Mouse (Mus musculus): Measurements from ENCODE around the gene Tmprss4.

The Tmprss4 gene

DNA sequence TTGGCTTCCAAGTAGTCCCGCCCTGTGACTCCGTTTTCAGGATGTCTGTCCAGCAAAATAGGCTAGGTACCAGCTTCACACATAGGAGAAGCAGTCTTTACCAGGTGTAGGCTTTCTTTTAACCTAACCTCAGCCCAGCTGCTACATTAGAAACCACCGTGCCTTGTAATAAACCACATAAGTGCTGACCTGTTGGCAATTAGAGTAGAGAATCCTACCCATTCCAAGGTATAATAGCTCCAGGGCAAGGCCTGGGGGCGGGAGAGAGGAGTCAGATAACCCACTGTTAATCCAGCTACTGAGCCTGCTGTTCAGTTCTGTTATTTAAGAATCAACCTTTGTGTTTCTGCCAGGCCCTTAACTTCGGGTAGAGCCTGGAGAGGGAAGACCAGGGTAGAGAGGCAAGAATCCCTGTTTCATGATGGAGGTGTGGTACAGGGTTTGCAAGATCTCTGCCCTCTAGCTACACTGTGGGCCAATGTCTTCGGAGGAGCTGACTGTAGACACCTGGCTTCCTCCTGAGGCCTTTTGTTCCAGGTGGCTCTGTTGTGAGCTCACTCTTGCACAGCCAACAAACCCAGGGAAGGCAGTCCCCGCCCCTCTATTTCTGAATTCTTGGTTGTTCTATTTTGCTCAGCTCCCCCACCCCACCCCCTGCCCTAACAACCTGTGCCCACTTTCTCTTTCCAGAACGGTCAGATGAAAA is 7.6 kb downstream of the Tmprss4 start:
- no peak for DNase-seq (ENCODE audit: low read depth, low spot score)

- DNase-seq (ENCODE audit: low read depth, low spot score) = no peak
These were observed 8.4 kb downstream of the Tmprss4 start for GRCm38 (mm10) chr9:45195468-45195867.

- DNase-seq (ENCODE audit: low read depth, low spot score) = no peak
These were observed 14.2 kb downstream of the Tmprss4 start for GRCm38 (mm10) chr9:45189661-45190174.

GRCm38 (mm10) chr9:45188570-45189563 is 15.0 kb downstream of the Tmprss4 start:
- DNase-seq (ENCODE audit: low read depth, low spot score) = no peak

DNA sequence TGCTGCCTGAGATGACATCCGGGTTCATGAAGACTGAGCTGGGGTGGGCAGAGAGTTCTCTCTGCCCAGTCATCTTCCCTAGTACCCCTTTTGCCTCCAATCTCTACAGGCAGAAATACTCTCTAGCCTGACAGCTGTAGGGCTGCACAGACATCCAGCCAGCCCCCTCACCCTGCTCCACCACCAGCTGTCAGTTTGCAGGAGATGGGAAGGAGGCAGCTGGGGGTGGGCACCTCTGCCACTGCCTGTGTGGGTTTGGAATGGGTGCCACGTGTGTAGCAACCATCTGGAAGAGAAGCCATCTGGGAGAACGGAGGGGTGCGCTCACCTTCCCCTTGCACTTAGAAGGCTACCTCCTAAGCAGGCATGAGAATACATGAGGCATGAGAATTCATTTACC is 18.6 kb downstream of the Tmprss4 start:
- DNase-seq (ENCODE audit: low read depth, low spot score) = no peak

- no peak for DNase-seq (ENCODE audit: low read depth, low spot score)
These were observed 20.6 kb downstream of the Tmprss4 start for GRCm38 (mm10) chr9:45183266-45183665.

DNA sequence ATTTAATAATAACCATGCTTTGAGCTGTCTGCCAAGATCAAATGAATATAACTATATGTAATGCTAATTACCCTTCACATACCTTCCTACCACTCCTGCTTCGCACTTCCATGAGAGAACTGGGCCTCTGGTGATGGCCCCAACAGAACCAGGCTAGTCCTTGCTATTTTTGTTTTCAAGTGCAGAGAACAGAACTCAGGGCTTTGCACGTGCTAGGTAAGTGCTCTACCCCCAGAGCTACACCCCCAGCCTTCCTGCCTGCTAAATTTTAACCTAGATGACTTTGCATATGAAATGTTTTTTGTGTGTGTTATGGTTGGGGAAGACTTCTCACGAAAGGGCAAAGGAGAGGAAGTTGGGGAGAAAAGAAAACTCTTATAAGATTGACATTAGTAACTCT is 21.4 kb downstream of the Tmprss4 start:
- DNase-seq (ENCODE audit: low read depth, low spot score) = no peak

- no peak for DNase-seq (ENCODE audit: low read depth, low spot score)
These were observed 22.1 kb downstream of the Tmprss4 start, which contains the start of gene BC049352 for GRCm38 (mm10) chr9:45181770-45182169. BC049352 (plus strand) TSS chr9:45182007.

- no peak for DNase-seq (ENCODE audit: low read depth, low spot score)
These were observed 24.6 kb downstream of the Tmprss4 start for GRCm38 (mm10) chr9:45179282-45179681.

GRCm38 (mm10) chr9:45173475-45173874 is 30.4 kb downstream of the Tmprss4 start:
- no peak for DNase-seq (ENCODE audit: low read depth, low spot score)

DNA sequence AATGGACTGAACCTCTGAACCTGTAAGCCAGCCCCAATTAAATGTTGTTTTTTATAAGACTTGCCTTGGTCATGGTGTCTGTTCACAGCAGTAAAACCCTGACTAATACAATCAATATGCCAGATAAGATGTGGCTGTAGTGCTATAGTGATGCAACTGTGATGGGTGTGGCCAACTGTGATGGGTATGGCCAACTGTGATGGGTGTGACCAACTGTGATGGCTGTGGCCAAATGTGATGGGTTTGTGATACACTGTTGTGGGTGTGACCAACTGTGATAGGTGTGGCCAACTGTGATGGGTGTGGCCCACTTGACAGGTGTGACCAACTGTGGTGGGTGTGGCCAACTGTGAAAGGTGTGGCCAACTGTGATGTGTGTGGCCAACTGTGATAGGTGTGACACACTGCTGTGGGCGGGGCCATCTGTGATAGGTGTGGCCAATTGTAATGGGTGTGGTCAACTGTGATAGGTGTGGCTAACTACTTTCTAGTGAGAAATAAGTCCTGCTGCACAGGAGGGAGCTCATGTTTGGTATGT is 32.8 kb downstream of the Tmprss4 start:
- DNase-seq (ENCODE audit: low read depth, low spot score) = no peak

DNA sequence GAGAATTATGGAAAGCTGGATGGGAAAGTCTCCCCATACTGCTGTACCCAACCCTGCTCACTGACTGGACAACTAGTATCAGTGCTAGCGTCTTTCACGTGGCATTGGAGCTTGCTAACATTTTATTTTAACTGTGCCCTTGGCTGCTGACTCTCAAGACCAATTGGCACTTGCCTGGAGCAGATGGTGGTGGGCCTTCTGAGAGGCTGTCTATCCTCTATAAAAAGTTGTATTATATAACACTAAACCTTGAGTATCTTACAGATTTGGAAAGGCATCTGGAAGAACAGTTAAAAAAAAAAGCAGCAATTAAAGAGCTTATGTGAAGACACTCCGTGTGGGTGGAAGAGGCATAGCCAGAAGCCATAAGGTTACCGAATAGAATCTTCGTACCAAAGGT is 33.7 kb downstream of the Tmprss4 start:
- DNase-seq (ENCODE audit: low read depth, low spot score) = no peak

DNA sequence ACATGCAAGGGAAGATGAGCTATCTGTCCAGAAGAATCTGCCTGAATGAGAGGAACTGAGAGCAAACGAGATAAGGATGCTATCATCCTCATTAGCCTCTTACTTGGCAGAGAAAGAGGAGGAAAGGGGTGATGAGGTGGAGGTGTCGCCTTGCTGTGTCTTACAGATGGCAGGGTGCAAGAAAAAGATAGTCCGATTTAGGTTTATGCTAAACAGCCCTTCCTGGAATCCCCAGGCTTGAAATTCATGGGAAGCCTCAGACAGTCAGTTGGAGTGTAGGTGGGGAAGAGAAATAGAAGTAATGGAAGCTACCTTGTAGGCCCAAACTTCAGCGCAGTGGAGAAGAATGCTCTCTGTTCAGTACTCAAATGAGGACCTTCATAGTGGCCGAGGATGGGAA is 36.0 kb downstream of the Tmprss4 start:
- no peak for DNase-seq (ENCODE audit: low read depth, low spot score)

DNA sequence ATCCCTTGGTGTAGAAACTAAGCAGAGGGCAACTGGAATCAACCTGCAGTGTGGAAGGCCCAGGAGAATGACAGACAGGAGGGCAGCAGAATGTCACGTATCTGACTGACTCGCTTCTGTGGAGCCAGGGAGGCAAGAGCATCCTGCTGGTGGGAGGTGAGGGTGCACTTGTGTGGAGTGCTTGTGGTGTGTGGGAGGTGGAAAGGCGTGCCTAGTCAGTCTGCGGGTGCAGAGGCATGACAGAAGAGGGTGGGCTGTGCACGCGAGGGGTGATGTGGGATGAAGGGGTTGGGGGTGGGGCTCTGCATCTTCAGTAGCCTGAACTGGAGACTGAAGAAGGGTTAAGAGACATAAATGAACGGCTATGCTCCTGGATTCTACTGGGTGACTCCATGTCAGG is 50.5 kb downstream of the Tmprss4 start:
- DNase-seq (ENCODE audit: low read depth, low spot score) = peak; percentile 18

DNA sequence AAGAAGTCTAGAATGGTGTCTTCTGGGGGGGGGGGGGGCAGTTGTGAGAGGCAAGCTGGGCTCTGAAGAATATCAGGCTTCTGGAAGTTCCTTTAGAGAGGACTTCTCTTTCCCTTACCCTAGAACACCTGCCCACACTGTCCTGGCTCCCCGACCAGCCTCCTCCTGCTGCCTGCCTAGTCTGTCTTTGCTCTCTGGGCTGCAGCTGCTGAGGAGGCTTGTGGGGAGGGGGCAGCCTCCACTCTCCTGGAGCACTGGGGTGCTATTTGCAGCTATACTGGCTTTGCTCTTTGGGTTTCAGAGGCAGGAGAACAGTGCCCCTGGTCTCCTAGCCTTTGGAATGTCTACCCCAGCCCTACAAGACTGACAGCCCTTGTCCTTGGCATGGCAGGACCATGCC is 53.0 kb downstream of the Tmprss4 start:
- DNase-seq (ENCODE audit: low read depth, low spot score) = no peak

DNA sequence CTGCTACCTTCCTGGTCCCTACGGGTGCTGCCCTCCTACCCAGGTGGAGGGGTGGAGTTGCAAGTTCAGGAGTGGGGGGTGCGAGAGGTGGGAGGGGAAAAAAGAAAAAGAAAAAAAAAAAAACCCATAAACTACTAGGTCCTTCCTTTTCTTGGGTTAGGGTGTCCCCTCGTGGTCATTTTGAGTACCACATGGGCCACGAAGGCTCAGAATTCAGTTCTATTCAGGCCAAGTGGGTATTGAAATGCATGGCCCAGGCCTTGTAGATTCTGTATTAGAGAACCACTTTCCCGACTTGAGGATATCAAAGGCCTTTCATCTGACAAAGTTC is 57.7 kb downstream of the Tmprss4 start:
- DNase-seq (ENCODE audit: low read depth, low spot score) = peak; percentile 85

- no peak for DNase-seq (ENCODE audit: low read depth, low spot score)
These were observed 58.2 kb downstream of the Tmprss4 start for GRCm38 (mm10) chr9:45145533-45146266.

GRCm38 (mm10) chr9:45142686-45143085 is 61.2 kb downstream of the Tmprss4 start:
- no peak for DNase-seq (ENCODE audit: low read depth, low spot score)

DNA sequence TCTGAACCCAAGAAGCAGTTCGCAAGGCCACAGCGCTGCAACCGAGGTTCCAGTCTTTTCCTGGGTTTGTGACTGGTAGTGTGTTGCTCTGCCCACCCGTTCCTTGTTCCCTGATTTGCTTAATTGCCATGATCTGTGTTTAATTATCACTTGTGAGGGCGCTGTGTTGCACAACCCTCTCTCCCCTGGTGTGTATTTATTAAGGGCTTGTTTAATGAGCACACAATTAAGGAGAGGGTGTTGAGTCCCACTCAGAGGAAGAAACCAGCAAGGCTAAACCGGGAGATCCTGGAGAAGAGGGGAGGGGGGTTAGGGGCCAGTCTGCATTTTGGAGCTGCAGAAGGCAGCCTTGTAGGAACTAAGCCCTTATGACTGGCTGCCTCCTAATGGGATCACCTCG is 62.9 kb downstream of the Tmprss4 start:
- DNase-seq (ENCODE audit: low read depth, low spot score) = no peak

DNA sequence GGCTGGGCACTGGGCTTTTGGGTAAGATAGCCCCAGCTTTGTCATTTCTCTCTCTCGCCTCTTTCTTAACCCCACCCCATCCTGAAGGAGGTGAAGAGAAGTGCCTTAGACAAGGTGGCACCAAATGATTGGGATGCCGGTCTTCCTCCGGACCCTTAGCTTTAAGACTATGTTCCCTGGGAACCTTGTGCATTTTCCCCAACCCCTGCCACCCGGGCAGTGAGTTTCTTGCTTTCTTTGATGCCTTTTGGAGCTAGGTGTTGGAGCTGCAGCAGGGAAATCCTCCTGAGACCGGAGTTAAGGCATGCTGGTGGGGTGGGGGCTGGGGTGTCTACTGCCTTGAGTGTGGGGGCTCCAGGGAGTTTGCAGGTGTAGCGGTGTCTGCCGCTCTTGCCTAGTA is 64.8 kb downstream of the Tmprss4 start:
- DNase-seq (ENCODE audit: low read depth, low spot score) = no peak

- DNase-seq (ENCODE audit: low read depth, low spot score) = peak; percentile 62
These were observed 65.5 kb downstream of the Tmprss4 start, which contains the start of gene Scn4b for GRCm38 (mm10) chr9:45138191-45139032. Scn4b (plus strand) TSS chr9:45138395.
